Mouse (Mus musculus): Measurements from ENCODE around the gene Cd300ld4. TPM values are rescaled to one million over a fixed set of nuclear protein-coding genes. Genes with fewer than 3 reads are reported as not detected.

Cd300ld4 gene
- polyA plus RNA-seq (2014; fragmentation: Illumina TruSeq; extraction: RNeasy Lipid Tissue Mini Kit (QIAGEN cat#74804); ENCODE audit: low read depth, low replicate concordance): 1.5 TPM

GRCm38 (mm10) chr11:115026912-115027311 lies at the start of gene Cd300ld4:
Gene Cd300ld4 (minus strand): TSS chr11:115027012.

GRCm38 (mm10) chr11:115062077-115062476 lies 35.3 kb upstream of the Cd300ld4 start, which contains the start of gene Cd300e:
Gene Cd300e (minus strand): TSS chr11:115062177.

GRCm38 (mm10) chr11:115048259-115048658 lies 21.4 kb upstream of the Cd300ld4 start, which contains the start of gene Cd300ld3:
Gene Cd300ld3 (minus strand): TSS chr11:115048409.

GRCm38 (mm10) chr11:115037669-115038068 lies 10.9 kb upstream of the Cd300ld4 start, which contains the start of gene Cd300ld5:
Gene Cd300ld5 (minus strand): TSS chr11:115037769.

GRCm38 (mm10) chr11:115016093-115016492 lies 10.7 kb downstream of the Cd300ld4 start, which contains the start of gene Cd300ld2:
Gene Cd300ld2 (minus strand): TSS chr11:115016193.

GRCm38 (mm10) chr11:115001474-115002040 lies 25.3 kb downstream of the Cd300ld4 start, which contains the start of gene Cd300c2:
Gene Cd300c2 (minus strand): TSS chr11:115001880.

GRCm38 (mm10) chr11:114989793-114990192 lies 37.0 kb downstream of the Cd300ld4 start, which contains the start of gene Cd300ld:
Gene Cd300ld (minus strand): TSS chr11:114989922.

Other genes with a start within 250 kb of the Cd300ld4 start
- gene Btbd17, start 231.1 kb downstream of the Cd300ld4 start, polyA plus RNA-seq (2014; fragmentation: Illumina TruSeq; extraction: RNeasy Lipid Tissue Mini Kit (QIAGEN cat#74804); ENCODE audit: low read depth, low replicate concordance): not detected
- not detected for gene Gpr142, start 228.1 kb downstream of the Cd300ld4 start, polyA plus RNA-seq (2014; fragmentation: Illumina TruSeq; extraction: RNeasy Lipid Tissue Mini Kit (QIAGEN cat#74804); ENCODE audit: low read depth, low replicate concordance)
- 5.5 TPM for gene Gprc5c, start 175.9 kb downstream of the Cd300ld4 start, polyA plus RNA-seq (2014; fragmentation: Illumina TruSeq; extraction: RNeasy Lipid Tissue Mini Kit (QIAGEN cat#74804); ENCODE audit: low read depth, low replicate concordance)
- gene Cd300a, start 137.0 kb downstream of the Cd300ld4 start, polyA plus RNA-seq (2014; fragmentation: Illumina TruSeq; extraction: RNeasy Lipid Tissue Mini Kit (QIAGEN cat#74804); ENCODE audit: low read depth, low replicate concordance): 1.3 TPM
- 0.50 TPM for gene Cd300lb, start 92.6 kb downstream of the Cd300ld4 start, polyA plus RNA-seq (2014; fragmentation: Illumina TruSeq; extraction: RNeasy Lipid Tissue Mini Kit (QIAGEN cat#74804); ENCODE audit: low read depth, low replicate concordance)
- not detected for gene Cd300c, start 57.9 kb downstream of the Cd300ld4 start, polyA plus RNA-seq (2014; fragmentation: Illumina TruSeq; extraction: RNeasy Lipid Tissue Mini Kit (QIAGEN cat#74804); ENCODE audit: low read depth, low replicate concordance)
- gene Cd300ld, start 37.1 kb downstream of the Cd300ld4 start, polyA plus RNA-seq (2014; fragmentation: Illumina TruSeq; extraction: RNeasy Lipid Tissue Mini Kit (QIAGEN cat#74804); ENCODE audit: low read depth, low replicate concordance): 4.0 TPM
- gene Cd300c2, start 25.1 kb downstream of the Cd300ld4 start, polyA plus RNA-seq (2014; fragmentation: Illumina TruSeq; extraction: RNeasy Lipid Tissue Mini Kit (QIAGEN cat#74804); ENCODE audit: low read depth, low replicate concordance): 2.8 TPM
- gene Cd300ld2, start 10.8 kb downstream of the Cd300ld4 start, polyA plus RNA-seq (2014; fragmentation: Illumina TruSeq; extraction: RNeasy Lipid Tissue Mini Kit (QIAGEN cat#74804); ENCODE audit: low read depth, low replicate concordance): not detected
- not detected for gene Cd300ld5, start 10.8 kb upstream of the Cd300ld4 start, polyA plus RNA-seq (2014; fragmentation: Illumina TruSeq; extraction: RNeasy Lipid Tissue Mini Kit (QIAGEN cat#74804); ENCODE audit: low read depth, low replicate concordance)
- gene Cd300ld3, start 21.4 kb upstream of the Cd300ld4 start, polyA plus RNA-seq (2014; fragmentation: Illumina TruSeq; extraction: RNeasy Lipid Tissue Mini Kit (QIAGEN cat#74804); ENCODE audit: low read depth, low replicate concordance): 9.4 TPM
- gene Cd300e, start 35.2 kb upstream of the Cd300ld4 start, polyA plus RNA-seq (2014; fragmentation: Illumina TruSeq; extraction: RNeasy Lipid Tissue Mini Kit (QIAGEN cat#74804); ENCODE audit: low read depth, low replicate concordance): not detected
- gene Rab37, start 64.4 kb upstream of the Cd300ld4 start, polyA plus RNA-seq (2014; fragmentation: Illumina TruSeq; extraction: RNeasy Lipid Tissue Mini Kit (QIAGEN cat#74804); ENCODE audit: low read depth, low replicate concordance): 2.0 TPM
- 0.31 TPM for gene Cd300lf, start 107.0 kb upstream of the Cd300ld4 start, polyA plus RNA-seq (2014; fragmentation: Illumina TruSeq; extraction: RNeasy Lipid Tissue Mini Kit (QIAGEN cat#74804); ENCODE audit: low read depth, low replicate concordance)
- gene Slc9a3r1, start 136.3 kb upstream of the Cd300ld4 start, polyA plus RNA-seq (2014; fragmentation: Illumina TruSeq; extraction: RNeasy Lipid Tissue Mini Kit (QIAGEN cat#74804); ENCODE audit: low read depth, low replicate concordance): 10.6 TPM
- gene Tmem104, start 160.5 kb upstream of the Cd300ld4 start, polyA plus RNA-seq (2014; fragmentation: Illumina TruSeq; extraction: RNeasy Lipid Tissue Mini Kit (QIAGEN cat#74804); ENCODE audit: low read depth, low replicate concordance): 6.1 TPM
- 39.7 TPM for gene Nat9, start 160.8 kb upstream of the Cd300ld4 start, polyA plus RNA-seq (2014; fragmentation: Illumina TruSeq; extraction: RNeasy Lipid Tissue Mini Kit (QIAGEN cat#74804); ENCODE audit: low read depth, low replicate concordance)
- 1.4 TPM for gene Grin2c, start 240.2 kb upstream of the Cd300ld4 start, polyA plus RNA-seq (2014; fragmentation: Illumina TruSeq; extraction: RNeasy Lipid Tissue Mini Kit (QIAGEN cat#74804); ENCODE audit: low read depth, low replicate concordance)